ENCODE assay signal across 8 mouse cellular contexts in the genomic region with DNA sequence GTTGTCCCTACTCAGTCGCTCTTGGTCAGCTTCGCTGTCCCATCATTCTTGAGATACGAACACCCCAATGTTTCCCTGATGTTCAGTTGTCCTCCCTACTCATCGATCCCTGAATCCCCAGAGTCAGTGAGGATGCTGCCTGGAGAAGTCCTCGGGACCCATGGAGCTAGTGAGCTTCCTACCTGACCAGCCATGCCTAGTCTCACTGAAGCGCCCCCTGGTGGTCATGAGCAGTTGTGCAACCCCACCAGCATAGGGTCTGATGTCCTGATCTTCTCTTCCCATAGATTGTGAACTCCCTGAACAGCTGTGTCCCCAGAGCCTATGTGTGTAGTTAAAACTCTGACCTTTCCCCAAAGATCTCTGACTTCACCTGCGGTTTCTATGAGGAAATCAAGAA. TPM values are rescaled to one million over a fixed set of nuclear protein-coding genes. Genes with fewer than 3 reads are reported as not detected.
DNase-seq lines count a peak whose midpoint lies in the region; ATAC-seq and TF ChIP-seq lines count a peak whose summit lies in the region.

No protein-coding gene starts in this region.

- no peak overlapping the region for H3K4me3 ChIP-seq in heart, adult 2 months
- no peak overlapping the region for H3K4me3 ChIP-seq in heart, embryonic 10.5 days
- H3K4me3 ChIP-seq in thymus, adult 2 months (ENCODE audit: control insufficient read depth, insufficient read depth, low read length): no peak overlapping the region
- H3K4me3 ChIP-seq in lung, embryonic 14.5 days (ENCODE audit: low read depth, low read length): no peak overlapping the region

- H3K4me1 ChIP-seq in heart, adult 2 months (ENCODE audit: control insufficient read depth, insufficient read depth, low read length): no peaks in the 10 kb centered on the region
- H3K4me1 ChIP-seq in heart, embryonic 10.5 days: no peaks in the 10 kb centered on the region
- H3K4me1 ChIP-seq in thymus, adult 2 months (replicated peaks; ENCODE audit: control insufficient read depth, insufficient read depth, low read length): no peaks in the 10 kb centered on the region; the same call in 1 of the 2 replicates
- no peaks in the 10 kb centered on the region for H3K4me1 ChIP-seq in lung, embryonic 14.5 days (ENCODE audit: insufficient read depth)

- WGBS in heart, adult 2 months: 63% methylated on average over 7 of the region's 7 CpGs
- 60% methylated on average over 7 of the region's 7 CpGs for WGBS in heart, embryonic 10.5 days
- WGBS in thymus, adult 2 months: 67% methylated on average over 7 of the region's 7 CpGs
- whole genome bisulfite sequencing in lung, embryonic 14.5 days: 62% methylated on average over 7 of the region's 7 CpGs

- intact Hi-C loops in heart, adult 2 months (cut with DNase I): no loop called here

- no peaks in the 10 kb centered on the region for H3K36me3 ChIP-seq in heart, adult 2 months (ENCODE audit: control insufficient read depth, insufficient read depth, low read length)
- H3K36me3 ChIP-seq in heart, embryonic 10.5 days: no peaks in the 10 kb centered on the region
- no peaks in the 10 kb centered on the region for H3K36me3 ChIP-seq in thymus, adult 2 months (ENCODE audit: control insufficient read depth, insufficient read depth, low read length)
- no peaks in the 10 kb centered on the region for H3K36me3 ChIP-seq in lung, embryonic 14.5 days (ENCODE audit: insufficient read depth)

- ATAC-seq in lung, embryonic 14.5 days (ENCODE audit: insufficient read depth): no peak

- H3K9ac ChIP-seq in heart, adult 2 months (ENCODE audit: low read depth, low read length): no peak overlapping the region
- no peak overlapping the region for H3K9ac ChIP-seq in lung, embryonic 14.5 days

- TF ChIP-seq CTCF in heart, adult 2 months (IDR thresholded peaks at IDR 0.05): peak; percentile 83
- TF ChIP-seq CTCF in thymus, adult 2 months (IDR thresholded peaks at IDR 0.05; ENCODE audit: borderline replicate concordance, control insufficient read depth, extremely low read depth, insufficient read depth, low read length, poor library complexity): peak; percentile 63; the same call in 1 of the 2 replicates
- peak; percentile 76 for TF ChIP-seq CTCF in lung, embryonic 14.5 days (IDR thresholded peaks at IDR 0.05; ENCODE audit: low read depth)

- H3K27ac ChIP-seq in heart, adult 2 months: no peak overlapping the region
- H3K27ac ChIP-seq in heart, embryonic 10.5 days: no peak overlapping the region
- H3K27ac ChIP-seq in thymus, adult 2 months (ENCODE audit: control insufficient read depth, insufficient read depth, low read length): no peak overlapping the region
- no peak overlapping the region for H3K27ac ChIP-seq in lung, embryonic 14.5 days (ENCODE audit: low read depth)

- H3K79me2 ChIP-seq in heart, adult 2 months (replicated peaks; ENCODE audit: control insufficient read depth, insufficient read depth, low read length): no peaks in the 10 kb centered on the region

- no peak for TF ChIP-seq POLR2A in heart, adult 2 months (IDR thresholded peaks at IDR 0.05; ENCODE audit: insufficient read depth, low read depth, low read length)
- TF ChIP-seq POLR2A in thymus, adult 2 months (IDR thresholded peaks at IDR 0.05; ENCODE audit: control insufficient read depth, extremely low read depth, insufficient read depth, low read length, poor library complexity): no peak

- H3K4me2 ChIP-seq in lung, embryonic 14.5 days: no peak overlapping the region

- TF ChIP-seq EP300 in heart, adult 2 months (IDR thresholded peaks at IDR 0.05; ENCODE audit: insufficient read depth, low read depth, low read length): no peak

- peak; percentile 14 to 41 for DNase-seq in heart, adult 2 months
- DNase-seq in heart, embryonic 10.5 days (ENCODE audit: low spot score): no peak
- peak; percentile 38 for DNase-seq in thymus, adult 2 months
- no peak for DNase-seq in thymus, adult 18-20 months
- peak; percentile 70 to 76 for DNase-seq in cerebellum, postnatal 14 days
- DNase-seq in lung, embryonic 14.5 days: peak; percentile 41
- DNase-seq in frontal cortex, postnatal 10 days (ENCODE audit: low spot score in 2 of 2): no peak
- no peak for DNase-seq in MN1 (ENCODE audit: low spot score)

- H3K9me3 ChIP-seq in heart, embryonic 10.5 days: no peaks in the 10 kb centered on the region
- no peaks in the 10 kb centered on the region for H3K9me3 ChIP-seq in lung, embryonic 14.5 days (ENCODE audit: low read depth, low read length)

- H3K27me3 ChIP-seq in heart, adult 2 months (ENCODE audit: control insufficient read depth, insufficient read depth, low read length): no peaks in the 10 kb centered on the region
- H3K27me3 ChIP-seq in heart, embryonic 10.5 days (ENCODE audit: insufficient read depth, poor library complexity, severe bottlenecking): peaks cover 16% of the 10 kb centered on the region; the same call in 1 of the 2 replicates
- no peaks in the 10 kb centered on the region for H3K27me3 ChIP-seq in thymus, adult 2 months (ENCODE audit: control insufficient read depth, insufficient read depth, low read length)
- no peaks in the 10 kb centered on the region for H3K27me3 ChIP-seq in lung, embryonic 14.5 days (ENCODE audit: insufficient read depth, low read length)

RNA-seq across cellular contexts. Expression of gene Kcna5, which starts 47.9 kb away (rescaled TPM):
- 10 to 100 TPM; 15.1 to 27.1 TPM for total RNA-seq in heart, adult 2 months (2021)
- 20.4 and 23.2 TPM in 2 replicates for polyA plus RNA-seq in heart, adult 2 months (2012; rRNA removed)
- 9.3 and 12.8 TPM in 2 replicates for polyA plus RNA-seq in heart, embryonic 10.5 days (2016; fragmentation: Nextera tagmentation; extraction: Ambion mirVana)
- polyA plus RNA-seq in thymus, adult 2 months (2012; rRNA removed): 0.92 and 1.6 TPM in 2 replicates
- 2.7 and 2.8 TPM in 2 replicates for polyA plus RNA-seq in lung, embryonic 14.5 days (2014; fragmentation: Nextera tagmentation; extraction: Ambion mirVana)

Comparison
In these comparisons a context has a peak if more than half of its experiments do, and no peak if none do; other contexts are left out.
1. DNase-seq: peak in heart, adult 2 months (2 of 2), thymus, adult 2 months (single experiment), cerebellum, postnatal 14 days (2 of 2) and lung, embryonic 14.5 days (single experiment); none in heart, embryonic 10.5 days (single experiment), thymus, adult 18-20 months (0 of 2), frontal cortex, postnatal 10 days (0 of 2) and MN1 (single experiment).
2. Peak in every context shown above with its lines, with median percentiles within 50 percentile points of each other: CTCF ChIP-seq.